Mouse (Mus musculus) spleen, adult 2 months (tissue): Measurements from ENCODE around the gene Lsm14b.

Experiments used
- CTCF ChIP-seq: fragments of 200-500 bp; IDR thresholded peaks from 2 replicates; pipeline ENCODE4 v1.5.1; 2011; ENCODE audit warnings: mild to moderate bottlenecking, inconsistent platforms; ENCODE audit not compliant: insufficient read depth, insufficient read length, insufficient replicate concordance; ENCODE audit errors: extremely low read depth
- POLR2A ChIP-seq: fragments of 200-500 bp; IDR thresholded peaks from 2 replicates; pipeline ENCODE4 v1.6.1; 2011; ENCODE audit warnings: low read depth, low read length, inconsistent platforms

- TF ChIP-seq CTCF = no peak
- TF ChIP-seq POLR2A = no peak
Observed at GRCm38 (mm10) chr2:180006352-180007017, 18.3 kb upstream of the Lsm14b start.
